Mouse (Mus musculus) layer of hippocampus, adult 9-10 months (tissue): Measurements from ENCODE around the gene Zfpl1.
A peak's percentile ranks its signal among the peaks of the same experiment; 100 is the strongest.

ENCODE experiments used
- DNase-seq: peaks from one replicate; pipeline ENCODE4 v3.0.0; 2022; ENCODE audit warnings: low spot score

Gene Zfpl1

GRCm38 (mm10) chr19:6097847-6098246 is 13.1 kb upstream of the Zfpl1 start:
- no peak for DNase-seq

GRCm38 (mm10) chr19:6094119-6094518 is 9.4 kb upstream of the Zfpl1 start, which contains the start of gene AC131692.1:
Gene AC131692.1 (plus strand): TSS chr19:6094419.
- DNase-seq, result no peak

GRCm38 (mm10) chr19:6088841-6089240 is 4.1 kb upstream of the Zfpl1 start:
- DNase-seq, result no peak

- DNase-seq, result no peak
Measured at GRCm38 (mm10) chr19:6085417-6085879, 692 bp upstream of the Zfpl1 start.

- no peak for DNase-seq
Measured at GRCm38 (mm10) chr19:6082156-6082555, 2.6 kb downstream of the Zfpl1 start, which contains the start of gene Gm28374. Gene Gm28374 (minus strand): TSS chr19:6082256.

- DNase-seq, result no peak
Measured at GRCm38 (mm10) chr19:6079983-6080480, 4.7 kb downstream of the Zfpl1 start, which contains the start of gene Tmem262. Gene Tmem262 (plus strand): TSS chr19:6080033.

- peak; percentile 82 for DNase-seq
Measured at GRCm38 (mm10) chr19:6076564-6077393, 8.0 kb downstream of the Zfpl1 start, which contains the start of gene Vps51. Gene Vps51 (minus strand): TSS chr19:6077231.

- no peak for DNase-seq
Measured at GRCm38 (mm10) chr19:6073889-6074288, 10.9 kb downstream of the Zfpl1 start.

GRCm38 (mm10) chr19:6071261-6071660 is 13.5 kb downstream of the Zfpl1 start:
- no peak for DNase-seq

GRCm38 (mm10) chr19:6070571-6071250 is 14.0 kb downstream of the Zfpl1 start:
- DNase-seq, result no peak

GRCm38 (mm10) chr19:6069851-6070250 is 14.9 kb downstream of the Zfpl1 start:
- no peak for DNase-seq

- DNase-seq, result no peak
Measured at GRCm38 (mm10) chr19:6068951-6069350, 15.8 kb downstream of the Zfpl1 start.

- DNase-seq, result peak; percentile 63
Measured at GRCm38 (mm10) chr19:6067724-6068415, 16.9 kb downstream of the Zfpl1 start, which contains the start of gene Tm7sf2. Gene Tm7sf2 (minus strand): TSS chr19:6068373.

- DNase-seq, result no peak
Measured at GRCm38 (mm10) chr19:6067011-6067723, 17.6 kb downstream of the Zfpl1 start.

GRCm38 (mm10) chr19:6066571-6066970 is 18.2 kb downstream of the Zfpl1 start:
- no peak for DNase-seq

- DNase-seq, result no peak
Measured at GRCm38 (mm10) chr19:6063081-6063480, 21.7 kb downstream of the Zfpl1 start.

GRCm38 (mm10) chr19:6062418-6062817 is 22.3 kb downstream of the Zfpl1 start:
- DNase-seq, result no peak

GRCm38 (mm10) chr19:6061641-6062302 is 23.0 kb downstream of the Zfpl1 start:
- no peak for DNase-seq

GRCm38 (mm10) chr19:6061021-6061533 is 23.7 kb downstream of the Zfpl1 start, which contains the start of gene Znhit2:
Gene Znhit2 (plus strand): TSS chr19:6061192.
- peak; percentile 85 for DNase-seq

- no peak for DNase-seq
Measured at GRCm38 (mm10) chr19:6058966-6059365, 25.8 kb downstream of the Zfpl1 start.
